Mouse (Mus musculus): Measurements from ENCODE around the gene Six5. TPM values are rescaled to one million over a fixed set of nuclear protein-coding genes. Genes with fewer than 3 reads are reported as not detected.
A peak's percentile ranks its signal among the peaks of the same experiment; 100 is the strongest.

The Six5 gene
- polyA plus RNA-seq, 1 experiment = 9.8 TPM

- DNase-seq (ENCODE audit: low read depth in 1 of 2, low spot score in 2 of 2) = peak; percentile 58 to 78
- peak overlapping the region; percentile 77 for H3K27ac ChIP-seq (ENCODE audit: insufficient read depth, low read length)
- WGBS = 1% methylated on average over 45 of the region's 45 CpGs
- peak overlapping the region; percentile 62 for H3K4me3 ChIP-seq (ENCODE audit: extremely low read depth, insufficient read depth, insufficient read length)
- peaks cover 27% of the 10 kb centered on the region for H3K27me3 ChIP-seq (ENCODE audit: control insufficient read depth, insufficient read depth, low read length)
- TF ChIP-seq CTCF (IDR thresholded peaks at IDR 0.05; ENCODE audit: extremely low read depth, insufficient read depth, insufficient read length, insufficient replicate concordance) = no peak
- TF ChIP-seq POLR2A (IDR thresholded peaks at IDR 0.05; ENCODE audit: low read depth, low read length) = no peak
- H3K4me1 ChIP-seq (ENCODE audit: control insufficient read depth, insufficient read depth, insufficient read length) = peaks cover 16% of the 10 kb centered on the region
- no peaks in the 10 kb centered on the region for H3K36me3 ChIP-seq (ENCODE audit: control insufficient read depth, insufficient read depth, low read length)
Observed at GRCm38 (mm10) chr7:19093537-19094385, 633 bp upstream of the Six5 start.

GRCm38 (mm10) chr7:19094826-19095750 lies 694 bp downstream of the Six5 start:
- 1% methylated on average over 86 of the region's 87 CpGs for WGBS
- Histone ChIP-seq H3K27me3 (ENCODE audit: control insufficient read depth, insufficient read depth, low read length) (peaks cover 27% of the 10 kb centered on the region), H3K4me1 (ENCODE audit: control insufficient read depth, insufficient read depth, insufficient read length) (peaks cover 16% of the 10 kb centered on the region), H3K27ac (ENCODE audit: insufficient read depth, low read length) (peak overlapping the region; percentile 8; the same call in 1 of the 2 replicates), H3K36me3 (ENCODE audit: control insufficient read depth, insufficient read depth, low read length) (no peaks in the 10 kb centered on the region), H3K4me3 (ENCODE audit: extremely low read depth, insufficient read depth, insufficient read length) (peak overlapping the region; percentile 62)
- no peak for DNase-seq (ENCODE audit: low read depth in 1 of 2, low spot score in 2 of 2)
- TF ChIP-seq POLR2A (IDR thresholded peaks at IDR 0.05; ENCODE audit: low read depth, low read length) (no peak), CTCF (IDR thresholded peaks at IDR 0.05; ENCODE audit: extremely low read depth, insufficient read depth, insufficient read length, insufficient replicate concordance) (no peak)

- no peak for DNase-seq (ENCODE audit: low read depth in 1 of 2, low spot score in 2 of 2)
- TF ChIP-seq POLR2A (IDR thresholded peaks at IDR 0.05; ENCODE audit: low read depth, low read length) (no peak), CTCF (IDR thresholded peaks at IDR 0.05; ENCODE audit: extremely low read depth, insufficient read depth, insufficient read length, insufficient replicate concordance) (no peak)
- Histone ChIP-seq H3K36me3 (ENCODE audit: control insufficient read depth, insufficient read depth, low read length) (no peaks in the 10 kb centered on the region), H3K4me1 (ENCODE audit: control insufficient read depth, insufficient read depth, insufficient read length) (peaks cover 16% of the 10 kb centered on the region), H3K27me3 (ENCODE audit: control insufficient read depth, insufficient read depth, low read length) (peaks cover 27% of the 10 kb centered on the region), H3K27ac (ENCODE audit: insufficient read depth, low read length) (no peak overlapping the region), H3K4me3 (ENCODE audit: extremely low read depth, insufficient read depth, insufficient read length) (no peak overlapping the region)
- 11% methylated on average over 19 of the region's 19 CpGs for WGBS
Observed at GRCm38 (mm10) chr7:19095751-19096110, 1.3 kb downstream of the Six5 start.

- TF ChIP-seq POLR2A (IDR thresholded peaks at IDR 0.05; ENCODE audit: low read depth, low read length) = no peak
- TF ChIP-seq CTCF (IDR thresholded peaks at IDR 0.05; ENCODE audit: extremely low read depth, insufficient read depth, insufficient read length, insufficient replicate concordance) = no peak
- Histone ChIP-seq H3K4me3 (ENCODE audit: extremely low read depth, insufficient read depth, insufficient read length) (no peak overlapping the region), H3K36me3 (ENCODE audit: control insufficient read depth, insufficient read depth, low read length) (no peaks in the 10 kb centered on the region), H3K27me3 (ENCODE audit: control insufficient read depth, insufficient read depth, low read length) (peaks cover 26% of the 10 kb centered on the region), H3K27ac (ENCODE audit: insufficient read depth, low read length) (no peak overlapping the region), H3K4me1 (ENCODE audit: control insufficient read depth, insufficient read depth, insufficient read length) (peaks cover 16% of the 10 kb centered on the region)
- DNase-seq (ENCODE audit: low read depth in 1 of 2, low spot score in 2 of 2) = no peak
- WGBS = 80% methylated on average over 5 of the region's 5 CpGs
Observed at GRCm38 (mm10) chr7:19096421-19096976, 2.1 kb downstream of the Six5 start.

GRCm38 (mm10) chr7:19097217-19097616 lies 2.8 kb downstream of the Six5 start:
- TF ChIP-seq POLR2A (IDR thresholded peaks at IDR 0.05; ENCODE audit: low read depth, low read length) (no peak), CTCF (IDR thresholded peaks at IDR 0.05; ENCODE audit: extremely low read depth, insufficient read depth, insufficient read length, insufficient replicate concordance) (no peak)
- no peaks in the 10 kb centered on the region for H3K36me3 ChIP-seq (ENCODE audit: control insufficient read depth, insufficient read depth, low read length)
- WGBS = 71% methylated on average over 2 of the region's 2 CpGs
- H3K4me3 ChIP-seq (ENCODE audit: extremely low read depth, insufficient read depth, insufficient read length) = no peak overlapping the region
- no peak overlapping the region for H3K27ac ChIP-seq (ENCODE audit: insufficient read depth, low read length)
- H3K27me3 ChIP-seq (ENCODE audit: control insufficient read depth, insufficient read depth, low read length) = peaks cover 20% of the 10 kb centered on the region
- H3K4me1 ChIP-seq (ENCODE audit: control insufficient read depth, insufficient read depth, insufficient read length) = peaks cover 16% of the 10 kb centered on the region
- DNase-seq (ENCODE audit: low read depth in 1 of 2, low spot score in 2 of 2) = no peak

GRCm38 (mm10) chr7:19097863-19098262 lies 3.5 kb downstream of the Six5 start:
- TF ChIP-seq POLR2A (IDR thresholded peaks at IDR 0.05; ENCODE audit: low read depth, low read length) (no peak), CTCF (IDR thresholded peaks at IDR 0.05; ENCODE audit: extremely low read depth, insufficient read depth, insufficient read length, insufficient replicate concordance) (no peak)
- no peak overlapping the region for H3K27ac ChIP-seq (ENCODE audit: insufficient read depth, low read length)
- H3K36me3 ChIP-seq (ENCODE audit: control insufficient read depth, insufficient read depth, low read length) = no peaks in the 10 kb centered on the region
- peaks cover 12% of the 10 kb centered on the region for H3K4me1 ChIP-seq (ENCODE audit: control insufficient read depth, insufficient read depth, insufficient read length)
- no peak overlapping the region for H3K4me3 ChIP-seq (ENCODE audit: extremely low read depth, insufficient read depth, insufficient read length)
- DNase-seq (ENCODE audit: low read depth in 1 of 2, low spot score in 2 of 2) = no peak
- H3K27me3 ChIP-seq (ENCODE audit: control insufficient read depth, insufficient read depth, low read length) = peaks cover 18% of the 10 kb centered on the region

Measured in spleen, adult 2 months (tissue).